Mouse (Mus musculus) limb, embryonic 13.5 days (tissue): Measurements from ENCODE around the gene Mindy3. TPM values are rescaled to one million over a fixed set of nuclear protein-coding genes. Genes with fewer than 3 reads are reported as not detected.
A peak's percentile ranks its signal among the peaks of the same experiment; 100 is the strongest.
"Not testable (repeated sequence)": the region's sequence is repeated elsewhere in the genome, so short reads cannot be mapped to it uniquely, and the experiment has no call there.

ENCODE experiments used
- ATAC-seq: fragments of 200-750 bp; cut with Nextera tagmentation; 2 replicates; pipeline ENCODE4 v1.8.0; 2017; ENCODE audit warnings: low read depth, moderate number of reproducible peaks, moderate TSS enrichment; ENCODE audit not compliant: low FRiP score
- H3K27ac ChIP-seq: fragments of 300-500 bp; sonication (generic); 2 replicates; pipeline ENCODE4 v1.5.1; 2015; ENCODE audit warnings: inconsistent platforms, mild to moderate bottlenecking, moderate library complexity
- H3K27me3 ChIP-seq: fragments of 300-500 bp; sonication (generic); 2 replicates; pipeline ENCODE4 v1.6.1; 2015; ENCODE audit warnings: mild to moderate bottlenecking, inconsistent platforms
- H3K36me3 ChIP-seq: fragments of 300-500 bp; sonication (generic); 2 replicates; pipeline ENCODE4 v1.6.1; 2015; ENCODE audit warnings: inconsistent platforms, mild to moderate bottlenecking, moderate library complexity
- H3K4me1 ChIP-seq: fragments of 300-500 bp; sonication (generic); 2 replicates; pipeline ENCODE4 v1.6.1; 2015; ENCODE audit warnings: inconsistent platforms
- H3K4me2 ChIP-seq: fragments of 300-500 bp; sonication (generic); replicated peaks from 2 replicates; pipeline ENCODE4 v1.6.1; 2015; ENCODE audit warnings: inconsistent platforms, mild to moderate bottlenecking, moderate library complexity
- H3K4me3 ChIP-seq: fragments of 300-500 bp; sonication (generic); 2 replicates; pipeline ENCODE4 v1.5.1; 2015; ENCODE audit warnings: moderate library complexity, mild to moderate bottlenecking, inconsistent platforms
- H3K9ac ChIP-seq: fragments of 300-500 bp; sonication (generic); 2 replicates; pipeline ENCODE4 v1.6.1; 2015; ENCODE audit warnings: mild to moderate bottlenecking, inconsistent platforms
- H3K9me3 ChIP-seq: fragments of 300-500 bp; sonication (generic); 2 replicates; pipeline ENCODE4 v1.6.1; 2016; ENCODE audit warnings: inconsistent platforms
- WGBS: fragments of 180-500 bp; shearing (Covaris S2); methylation state at CpG from one replicate; pipeline ENCODE4 v1.1.7; 2015; 5-methylcytosine and 5-hydroxymethylcytosine counted together
- polyA plus RNA-seq: library from polyadenylated mRNA; unstranded; fragments of >200 nt; fragmentation: Nextera tagmentation; extraction: Ambion mirVana; gene quantifications from 2 replicates; pipeline ENCODE4 v1.2.1, GENCODE M21; 2015

The Mindy3 gene
- polyA plus RNA-seq, result 22.1 and 23.6 TPM in 2 replicates

DNA sequence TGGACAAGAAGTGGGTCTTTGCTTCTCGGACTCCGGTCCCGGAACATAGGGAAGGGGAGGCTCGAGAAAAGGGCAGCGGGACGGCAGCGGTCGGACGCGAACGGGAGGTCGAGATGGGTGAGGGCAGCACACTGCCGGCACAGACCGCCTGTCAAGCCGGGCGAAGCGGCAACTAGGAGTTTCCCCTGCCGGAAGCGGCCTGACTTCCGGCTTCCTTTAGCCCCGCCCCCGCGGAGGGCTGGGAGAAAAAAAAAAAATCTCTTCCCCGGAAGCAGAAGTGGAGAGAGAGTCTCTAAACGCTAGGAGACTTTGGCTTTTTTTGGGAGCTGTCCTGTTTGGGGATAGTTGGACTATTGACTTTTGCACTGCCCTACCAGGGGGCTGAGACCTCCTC, at the start of gene Mindy3:
Gene Mindy3 (minus strand): TSS at position 209 of the 394 bp plus-strand sequence.
- peaks cover 9% of the 10 kb centered on the region for H3K4me1 ChIP-seq
- peak within 1 kb of the TSS; percentile 73 for H3K4me2 ChIP-seq
- H3K27ac ChIP-seq, result peak within 1 kb of the TSS; percentile 15; the same call in 1 of the 2 replicates
- ATAC-seq, result peak; percentile 91
- H3K27me3 ChIP-seq, result no peaks in the 10 kb centered on the region
- under 1% methylated on average over 25 of the region's 25 CpGs for WGBS
- H3K9me3 ChIP-seq, result no peaks in the 10 kb centered on the region
- H3K36me3 ChIP-seq, result no peaks in the 10 kb centered on the region
- peak within 1 kb of the TSS; percentile 87 for H3K4me3 ChIP-seq
- H3K9ac ChIP-seq, result peak within 1 kb of the TSS; percentile 82

- no peak for ATAC-seq
- peaks cover 21% of the 10 kb centered on the region for H3K27me3 ChIP-seq
- no peak overlapping the region for H3K4me2 ChIP-seq
- H3K4me3 ChIP-seq, result no peak overlapping the region
- no peaks in the 10 kb centered on the region for H3K9me3 ChIP-seq
- H3K4me1 ChIP-seq, result no peaks in the 10 kb centered on the region
- H3K9ac ChIP-seq, result no peak overlapping the region
- no peaks in the 10 kb centered on the region for H3K36me3 ChIP-seq
- 65% methylated on average over 1 of the region's 1 CpGs for WGBS
- no peak overlapping the region for H3K27ac ChIP-seq
These were observed 40.5 kb upstream of the Mindy3 start for GRCm38 (mm10) chr2:12459732-12460131.

DNA sequence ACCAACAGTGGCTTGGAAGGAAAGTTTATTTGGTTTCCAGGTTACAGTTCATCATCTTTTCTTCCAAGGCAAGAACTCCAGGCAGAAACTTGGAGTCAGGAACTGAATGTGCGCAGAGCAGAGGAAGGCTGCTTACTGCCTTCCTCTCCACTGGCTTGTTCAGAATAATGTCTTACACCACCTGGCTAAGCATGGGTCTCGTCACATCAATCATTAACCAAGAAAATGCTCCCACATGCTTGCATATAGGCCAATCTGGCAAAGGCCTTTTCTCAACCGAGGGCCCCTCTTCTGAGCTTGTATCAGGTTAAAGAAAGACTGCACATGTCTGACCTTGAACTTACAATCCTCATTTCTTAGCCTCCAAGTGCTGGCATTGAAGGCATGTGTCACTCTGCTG, 30.8 kb upstream of the Mindy3 start:
- Histone ChIP-seq H3K4me2 (no peak overlapping the region), H3K27me3 (no peaks in the 10 kb centered on the region; the same call in none of the 2 replicates), H3K27ac (no peak overlapping the region), H3K9ac (no peak overlapping the region), H3K4me1 (no peaks in the 10 kb centered on the region), H3K9me3 (no peaks in the 10 kb centered on the region), H3K36me3 (no peaks in the 10 kb centered on the region), H3K4me3 (no peak overlapping the region)
- WGBS, result 84% methylated on average over 3 of the region's 3 CpGs
- ATAC-seq, result no peak

- Histone ChIP-seq H3K36me3 (no peaks in the 10 kb centered on the region), H3K4me1 (no peaks in the 10 kb centered on the region), H3K27me3 (no peaks in the 10 kb centered on the region), H3K4me2 (no peak overlapping the region), H3K4me3 (no peak overlapping the region), H3K9me3 (no peaks in the 10 kb centered on the region), H3K27ac (no peak overlapping the region), H3K9ac (no peak overlapping the region)
- ATAC-seq, result no peak
These were observed 20.9 kb upstream of the Mindy3 start for GRCm38 (mm10) chr2:12440120-12440519.

- 38% methylated on average over 2 of the region's 2 CpGs for WGBS
- no peak overlapping the region for H3K4me2 ChIP-seq
- H3K9me3 ChIP-seq, result no peaks in the 10 kb centered on the region
- no peaks in the 10 kb centered on the region for H3K27me3 ChIP-seq
- no peak overlapping the region for H3K9ac ChIP-seq
- no peaks in the 10 kb centered on the region for H3K36me3 ChIP-seq
- no peak for ATAC-seq
- H3K27ac ChIP-seq, result no peak overlapping the region
- no peaks in the 10 kb centered on the region for H3K4me1 ChIP-seq
- no peak overlapping the region for H3K4me3 ChIP-seq
These were observed 20.3 kb upstream of the Mindy3 start for GRCm38 (mm10) chr2:12439543-12439942.

GRCm38 (mm10) chr2:12438181-12438580, 18.9 kb upstream of the Mindy3 start:
- H3K4me2 ChIP-seq, result no peak overlapping the region
- H3K9me3 ChIP-seq, result no peaks in the 10 kb centered on the region
- no peak overlapping the region for H3K4me3 ChIP-seq
- no peaks in the 10 kb centered on the region for H3K27me3 ChIP-seq
- no peaks in the 10 kb centered on the region for H3K4me1 ChIP-seq
- H3K36me3 ChIP-seq, result no peaks in the 10 kb centered on the region
- H3K27ac ChIP-seq, result no peak overlapping the region
- WGBS, result 69% methylated on average over 2 of the region's 2 CpGs
- no peak overlapping the region for H3K9ac ChIP-seq
- no peak for ATAC-seq

DNA sequence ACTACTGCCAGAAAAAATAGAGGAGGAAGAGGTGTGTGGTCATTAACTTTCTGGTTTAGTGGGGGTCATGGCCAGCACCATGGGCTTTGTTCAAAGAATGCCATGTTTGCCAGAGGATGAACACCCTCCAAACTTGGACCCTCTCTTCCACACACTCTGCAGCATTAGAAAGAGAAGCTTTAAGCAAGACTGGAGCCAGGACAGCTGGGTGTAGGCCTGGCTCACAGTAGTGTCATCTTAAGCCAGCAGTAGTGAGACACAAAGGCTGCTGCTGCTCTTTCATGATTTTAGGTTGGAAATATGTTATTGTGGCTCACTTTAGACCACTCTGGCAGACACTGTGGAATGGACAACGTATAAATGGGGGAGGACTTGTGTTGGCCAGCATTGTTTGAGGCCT, 12.8 kb upstream of the Mindy3 start:
- no peak overlapping the region for H3K9ac ChIP-seq
- H3K4me1 ChIP-seq, result 0 out of 2 replicates have a peak, but pooled peaks cover 3% of the 10 kb centered on the region
- no peaks in the 10 kb centered on the region for H3K9me3 ChIP-seq
- no peak overlapping the region for H3K4me2 ChIP-seq
- no peak overlapping the region for H3K27ac ChIP-seq
- H3K27me3 ChIP-seq, result no peaks in the 10 kb centered on the region
- no peak overlapping the region for H3K4me3 ChIP-seq
- H3K36me3 ChIP-seq, result no peaks in the 10 kb centered on the region
- ATAC-seq, result no peak
- WGBS, result 71% methylated on average over 1 of the region's 1 CpGs

GRCm38 (mm10) chr2:12424374-12424773, 5.1 kb upstream of the Mindy3 start:
- H3K9ac ChIP-seq, result no peak overlapping the region

GRCm38 (mm10) chr2:12423426-12423825, 4.2 kb upstream of the Mindy3 start:
- H3K4me3 ChIP-seq, H3K4me1 ChIP-seq, H3K27me3 ChIP-seq, H3K9ac ChIP-seq, ATAC-seq, H3K27ac ChIP-seq, H3K9me3 ChIP-seq, H3K36me3 ChIP-seq, H3K4me2 ChIP-seq: not testable (repeated sequence)
- 59% methylated on average over 6 of the region's 6 CpGs for WGBS

More at GRCm38 (mm10) chr2:12424374-12424773, 5.1 kb upstream of the Mindy3 start:
- Histone ChIP-seq H3K4me3 (no peak overlapping the region), H3K9me3 (no peaks in the 10 kb centered on the region), H3K36me3 (no peaks in the 10 kb centered on the region), H3K4me2 (no peak overlapping the region), H3K4me1 (no peaks in the 10 kb centered on the region), H3K27ac (no peak overlapping the region), H3K27me3 (no peaks in the 10 kb centered on the region)
- no peak for ATAC-seq
- 51% methylated on average over 3 of the region's 3 CpGs for WGBS

GRCm38 (mm10) chr2:12418534-12419261, 572 bp downstream of the Mindy3 start:
- peak; percentile 71 for ATAC-seq
- under 1% methylated on average over 40 of the region's 40 CpGs for WGBS

DNA sequence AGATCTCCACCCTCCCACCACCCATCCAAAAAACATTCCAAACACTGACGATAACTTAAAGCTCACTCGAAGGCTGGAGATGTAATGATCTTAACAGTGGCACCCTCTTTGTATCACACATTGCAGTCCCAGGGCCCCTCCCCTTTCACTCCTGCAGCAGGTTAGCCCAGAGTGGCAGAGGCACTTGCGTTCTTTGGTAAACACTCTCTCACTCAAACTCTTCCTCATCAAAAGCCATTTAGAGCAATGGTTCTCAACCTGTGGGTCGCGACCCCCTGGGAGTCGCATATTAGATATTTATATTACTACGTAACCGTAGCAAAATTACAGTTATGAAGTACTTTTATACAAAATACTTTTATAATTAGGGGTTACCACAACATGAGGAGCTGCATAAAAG, 1.1 kb downstream of the Mindy3 start:
- 39% methylated on average over 8 of the region's 8 CpGs for WGBS
- ATAC-seq, result no peak
- Histone ChIP-seq H3K4me3 (peak overlapping the region; percentile 87), H3K36me3 (no peaks in the 10 kb centered on the region), H3K4me1 (peaks cover 9% of the 10 kb centered on the region), H3K27me3 (no peaks in the 10 kb centered on the region), H3K27ac (no peak overlapping the region), H3K9me3 (no peaks in the 10 kb centered on the region), H3K4me2 (peak overlapping the region; percentile 73), H3K9ac (peak overlapping the region; percentile 82)

More at GRCm38 (mm10) chr2:12418534-12419261, 572 bp downstream of the Mindy3 start:
- no peaks in the 10 kb centered on the region for H3K27me3 ChIP-seq
- H3K36me3 ChIP-seq, result no peaks in the 10 kb centered on the region
- peak overlapping the region; percentile 82 for H3K9ac ChIP-seq
- peak overlapping the region; percentile 87 for H3K4me3 ChIP-seq
- H3K27ac ChIP-seq, result peak overlapping the region; percentile 15; the same call in 1 of the 2 replicates
- no peaks in the 10 kb centered on the region for H3K9me3 ChIP-seq
- H3K4me1 ChIP-seq, result peaks cover 9% of the 10 kb centered on the region
- peak overlapping the region; percentile 73 for H3K4me2 ChIP-seq

- no peaks in the 10 kb centered on the region; the same call in 1 of the 2 replicates for H3K36me3 ChIP-seq
- no peaks in the 10 kb centered on the region for H3K4me1 ChIP-seq
- H3K9ac ChIP-seq, result no peak overlapping the region
- H3K27ac ChIP-seq, result no peak overlapping the region
- no peaks in the 10 kb centered on the region for H3K9me3 ChIP-seq
- H3K4me2 ChIP-seq, result no peak overlapping the region
- 93% methylated on average over 2 of the region's 2 CpGs for WGBS
- no peaks in the 10 kb centered on the region for H3K27me3 ChIP-seq
- H3K4me3 ChIP-seq, result no peak overlapping the region
- no peak for ATAC-seq
These were observed 7.0 kb downstream of the Mindy3 start for GRCm38 (mm10) chr2:12412309-12412708.

DNA sequence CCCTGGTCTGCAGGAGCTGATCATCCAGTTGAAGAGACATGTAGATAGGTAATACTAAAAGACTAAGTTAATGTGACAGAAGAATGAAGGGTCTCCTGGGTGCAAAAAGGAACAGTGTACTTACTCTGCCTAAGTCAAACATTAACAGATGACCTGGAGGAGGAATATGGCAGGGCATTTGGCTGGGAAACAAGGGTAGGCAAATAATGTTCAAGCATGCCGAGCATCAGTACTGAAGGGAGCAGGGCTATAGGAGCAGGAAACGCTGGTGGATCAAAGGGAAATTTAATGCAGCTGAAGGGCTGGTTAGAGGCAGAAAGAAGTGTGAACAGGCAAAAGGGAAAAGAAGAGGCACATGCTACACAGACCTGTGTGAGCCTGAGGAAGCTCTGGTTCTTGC, 8.1 kb downstream of the Mindy3 start:
- Histone ChIP-seq H3K27ac (no peak overlapping the region), H3K4me3 (no peak overlapping the region), H3K4me1 (no peaks in the 10 kb centered on the region), H3K27me3 (no peaks in the 10 kb centered on the region), H3K36me3 (no peaks in the 10 kb centered on the region; the same call in 1 of the 2 replicates), H3K4me2 (no peak overlapping the region), H3K9ac (no peak overlapping the region), H3K9me3 (no peaks in the 10 kb centered on the region)
- WGBS, result 17% methylated on average over 2 of the region's 2 CpGs
- ATAC-seq, result no peak
